Mouse (Mus musculus): ENCODE measurements around the gene Pik3cg.
A peak's percentile ranks its signal among the peaks of the same experiment; 100 is the strongest.

The Pik3cg gene

DNA sequence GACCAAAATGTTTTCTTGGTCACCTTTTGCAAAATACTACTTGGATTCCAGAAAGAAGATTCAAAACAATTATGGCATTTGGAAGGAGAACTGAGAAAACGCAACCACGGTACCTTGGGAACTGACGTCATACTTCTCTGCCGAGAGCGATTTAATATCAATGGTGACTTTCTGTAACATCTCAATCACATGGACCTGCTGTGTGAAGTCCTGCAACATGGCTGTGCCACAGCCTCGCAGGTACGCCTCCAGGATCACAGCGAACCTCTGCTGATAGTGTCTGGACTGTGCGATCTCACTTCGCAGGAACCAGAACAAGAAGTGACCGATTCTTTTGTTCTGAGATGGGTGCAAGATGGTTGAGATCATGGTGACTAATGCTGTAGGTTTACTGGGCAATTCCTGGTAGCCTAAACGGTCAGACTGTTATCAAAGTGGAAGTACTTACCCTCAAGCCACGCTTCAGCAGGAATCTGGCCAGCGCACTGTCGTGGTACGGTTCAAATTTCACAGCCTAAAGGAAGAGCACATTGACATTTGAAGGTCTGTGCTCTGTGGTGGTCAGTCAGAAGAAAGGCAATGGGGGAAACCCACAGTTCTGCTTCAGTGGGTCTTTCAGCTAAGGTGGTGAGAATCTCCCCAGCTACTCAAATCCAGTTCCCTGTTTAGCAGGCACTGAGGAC is 7.9 kb downstream of the Pik3cg start:
- no peak for DNase-seq

DNA sequence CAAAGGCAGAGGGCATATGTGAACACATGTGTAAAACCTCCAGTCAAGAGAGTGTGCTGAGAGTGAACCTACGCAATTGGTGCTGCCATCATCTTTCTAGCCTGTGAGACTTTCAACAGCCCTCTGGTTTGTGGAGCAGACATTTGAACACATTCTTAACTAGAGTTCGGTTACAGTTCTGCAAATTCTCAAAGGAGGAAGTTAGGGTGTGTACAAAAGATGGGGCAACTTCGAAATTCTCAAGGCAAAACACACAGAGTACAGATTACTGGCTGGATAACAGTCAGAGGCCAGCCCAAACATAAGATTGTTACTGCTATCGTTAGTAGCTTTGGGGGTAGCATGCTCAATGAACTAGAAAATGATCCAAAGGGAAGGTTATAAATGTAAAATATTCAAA is 9.0 kb downstream of the Pik3cg start:
- no peak for DNase-seq

DNA sequence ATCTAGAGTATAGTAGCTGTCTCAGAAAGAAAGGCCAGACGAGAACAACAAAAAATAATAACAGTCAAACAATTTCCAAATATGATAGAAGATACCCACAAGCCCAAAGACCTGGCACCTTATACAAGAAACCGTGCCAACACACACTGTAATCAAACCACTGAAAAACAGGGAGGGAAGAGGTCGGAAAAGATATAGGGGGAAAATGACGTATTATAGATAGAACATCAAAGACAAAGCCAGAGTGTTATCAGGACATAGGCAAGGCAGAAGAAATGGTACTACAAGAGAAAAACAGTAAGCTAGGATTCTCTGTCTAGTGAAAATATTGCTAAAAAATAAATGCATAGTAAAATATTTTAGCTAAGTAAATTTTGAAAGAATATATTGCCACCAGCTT is 10.4 kb downstream of the Pik3cg start:
- no peak for DNase-seq

DNA sequence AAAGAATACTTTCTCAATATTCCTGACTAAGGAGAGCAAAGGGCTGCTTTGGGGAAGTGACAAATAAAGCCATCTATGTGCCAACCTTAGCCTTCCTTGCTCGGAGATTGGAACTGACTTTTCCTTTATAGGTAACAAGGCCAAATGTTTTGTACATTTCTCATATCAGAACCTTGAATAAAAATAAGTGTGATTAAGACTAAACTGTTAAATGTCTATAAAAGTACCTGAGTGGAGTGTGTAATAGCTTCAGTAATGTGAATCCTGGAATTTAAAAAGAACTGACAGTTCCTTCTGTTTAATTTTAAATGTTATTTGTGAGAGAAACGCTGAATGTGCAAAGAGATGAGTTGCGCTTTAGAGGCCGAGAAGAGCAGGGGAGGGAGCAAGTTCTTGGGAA is 13.5 kb downstream of the Pik3cg start:
- DNase-seq: no peak

DNA sequence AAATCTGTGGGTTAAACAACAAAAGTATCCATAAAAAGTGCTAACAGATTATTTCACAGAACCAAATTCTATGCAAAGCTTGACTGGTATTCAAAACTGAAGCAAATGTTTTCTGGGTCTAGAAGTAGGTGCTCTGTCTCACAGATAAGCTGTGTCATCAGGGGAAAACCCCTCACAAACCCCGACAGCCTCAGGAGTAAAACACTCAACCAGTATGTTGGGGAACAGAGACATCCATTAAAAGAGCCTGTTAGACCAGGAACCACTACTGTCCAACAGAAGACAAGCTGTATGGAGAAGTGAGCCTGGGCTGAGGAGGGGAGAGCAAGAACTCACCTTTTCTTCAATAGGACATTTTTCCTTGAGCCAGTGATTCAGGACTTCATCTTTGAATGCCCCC is 14.1 kb downstream of the Pik3cg start:
- DNase-seq: no peak

DNA sequence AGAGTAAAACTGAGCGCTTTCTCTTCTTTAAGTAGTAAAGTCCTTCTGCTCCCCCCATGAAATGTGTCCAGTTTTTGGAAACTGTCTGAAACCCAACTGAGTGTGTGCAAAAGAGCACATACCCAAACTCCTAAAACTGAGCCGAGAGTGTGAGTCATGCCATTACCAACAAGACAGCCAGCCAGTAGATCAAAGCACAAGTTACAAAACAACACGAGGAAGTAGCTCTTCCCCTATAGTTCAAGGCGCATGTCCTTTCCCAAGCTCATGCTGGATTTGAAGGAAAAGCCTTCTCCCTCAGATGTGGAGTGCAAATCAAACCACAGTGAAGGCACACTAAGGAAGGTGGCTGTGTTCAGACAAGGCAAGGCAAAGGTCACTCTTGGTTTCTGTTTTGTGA is 17.5 kb downstream of the Pik3cg start:
- DNase-seq: no peak

DNA sequence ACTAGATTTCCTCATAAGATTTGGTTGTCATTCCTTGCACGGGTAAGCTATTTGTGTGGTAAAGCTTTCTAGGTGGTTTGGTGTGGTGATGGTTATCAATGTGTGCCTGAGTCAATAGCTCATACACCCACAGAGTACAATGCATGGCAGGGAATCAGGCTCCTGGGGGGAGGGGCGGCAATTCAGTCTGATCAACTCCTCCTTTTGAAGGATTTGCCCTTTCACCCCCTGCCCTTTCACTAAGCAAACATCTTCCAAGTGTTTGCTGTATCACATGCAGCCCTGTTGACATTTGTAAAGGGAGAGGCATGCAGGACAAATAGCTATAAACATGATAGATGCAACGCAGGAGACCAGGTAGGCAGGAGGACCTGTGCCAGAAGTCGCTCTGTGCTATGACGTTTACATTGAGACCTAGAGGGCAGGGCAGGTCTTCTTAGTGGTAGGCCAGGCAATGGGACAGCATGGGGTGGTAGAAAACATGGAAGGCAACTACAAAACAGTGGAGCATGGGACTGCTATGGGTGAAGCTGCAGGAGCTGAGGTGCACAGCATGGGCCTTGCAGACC is 20.7 kb downstream of the Pik3cg start:
- DNase-seq: peak in 1 of 2 experiments; percentile 34

DNA sequence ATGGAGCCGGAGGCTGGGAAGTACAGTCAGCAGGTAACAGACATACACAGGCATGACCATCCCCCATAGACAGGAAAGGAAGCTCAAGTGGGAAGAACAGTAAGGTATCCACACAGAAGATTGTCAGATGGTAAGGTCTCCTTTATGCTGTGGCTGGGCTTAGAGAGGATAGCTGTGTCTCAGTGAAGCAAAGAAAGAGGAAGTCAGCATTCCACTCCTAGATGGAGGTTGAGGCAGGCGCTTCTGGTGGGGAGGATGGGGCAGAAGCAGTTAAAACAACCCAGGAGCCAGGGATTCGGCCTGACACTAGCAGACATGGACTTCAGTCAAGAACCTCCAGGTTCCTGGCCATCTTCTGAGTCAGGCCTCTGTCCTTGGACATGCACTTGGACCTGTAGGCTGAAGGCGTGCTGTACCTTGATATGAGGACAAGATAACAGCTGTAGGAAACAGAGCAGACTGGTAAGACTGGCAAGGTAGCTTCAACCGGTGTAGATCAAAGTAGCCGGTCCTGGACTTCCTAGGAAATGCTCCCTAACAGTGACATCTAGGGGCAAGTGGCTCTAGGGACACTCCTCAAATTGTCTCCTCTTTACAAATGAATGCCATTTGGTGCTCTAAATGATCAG is 21.7 kb downstream of the Pik3cg start:
- no peak for DNase-seq

DNA sequence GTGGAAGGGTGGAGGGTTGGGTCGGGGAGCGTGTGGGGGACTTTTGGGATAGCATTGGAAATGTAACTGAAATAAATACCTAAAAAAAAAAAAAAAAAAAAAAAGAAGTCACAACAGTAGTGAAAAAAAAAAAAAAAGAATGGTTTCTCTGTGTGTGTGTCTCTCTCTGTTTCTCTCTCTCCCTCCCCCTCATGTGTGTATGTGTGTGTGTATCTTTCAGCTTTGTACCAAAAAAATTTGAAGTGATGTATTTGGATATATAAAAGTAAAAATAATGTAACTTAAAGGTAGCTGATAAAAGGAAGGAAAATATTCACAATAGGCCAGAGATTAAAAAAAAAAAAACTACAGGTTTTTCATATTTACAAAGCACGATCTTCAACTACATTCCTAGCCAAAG is 23.6 kb downstream of the Pik3cg start:
- no peak for DNase-seq

DNA sequence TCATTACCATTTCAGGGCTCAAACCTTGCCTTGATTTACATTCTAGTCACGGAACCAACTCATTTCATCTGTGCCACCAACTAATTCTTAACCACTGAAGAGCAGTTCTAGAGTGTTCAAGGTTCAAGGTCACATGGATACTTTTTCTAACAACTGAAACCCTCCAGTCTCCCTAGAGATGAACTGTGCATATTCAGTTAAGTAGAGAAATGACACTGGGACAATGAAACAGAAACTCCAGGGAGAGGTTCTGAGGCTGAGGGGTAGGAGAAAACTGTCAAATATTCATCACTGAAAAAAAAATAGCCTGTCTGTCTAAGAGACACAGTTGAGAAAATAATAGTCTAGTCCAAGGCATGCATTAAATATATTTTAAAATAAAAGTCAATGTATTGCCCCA is 24.9 kb downstream of the Pik3cg start:
- no peak for DNase-seq

DNA sequence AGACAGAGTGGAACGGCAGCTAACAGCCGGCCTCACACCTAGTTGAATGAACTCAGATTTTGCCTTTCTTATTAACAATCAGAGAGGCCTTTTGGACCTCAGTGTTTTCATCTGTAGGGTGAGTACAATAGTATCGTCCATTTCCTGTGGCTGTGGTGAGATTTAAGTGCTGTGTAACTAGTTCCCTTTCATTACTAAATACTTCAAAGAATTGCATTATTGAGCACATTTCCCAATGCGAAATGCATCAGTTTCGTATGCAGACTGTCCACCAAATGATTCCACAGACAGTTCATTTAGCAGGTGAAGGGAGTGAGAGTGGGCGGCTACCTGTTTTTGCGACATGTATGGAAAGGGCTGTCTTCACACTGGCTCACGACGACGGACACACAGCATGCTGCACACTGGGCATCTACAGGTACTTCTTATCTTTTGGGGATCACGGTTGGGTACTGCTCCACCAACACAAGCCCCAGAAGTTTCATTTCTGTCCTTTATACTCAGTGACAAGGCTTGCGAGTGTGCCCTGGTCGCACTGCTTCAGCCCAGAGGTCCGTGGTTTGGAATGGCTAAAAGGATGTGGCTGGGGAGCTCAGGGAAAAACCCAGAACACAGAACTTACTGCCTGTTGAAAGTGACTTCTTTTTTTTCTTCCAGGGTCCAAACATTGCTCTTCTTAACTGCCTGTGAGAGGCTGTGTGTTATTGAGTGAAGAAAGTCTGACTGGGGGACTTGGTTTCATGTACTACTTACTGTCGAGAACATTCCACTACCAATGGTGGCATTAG is 25.6 kb downstream of the Pik3cg start:
- no peak for DNase-seq

DNA sequence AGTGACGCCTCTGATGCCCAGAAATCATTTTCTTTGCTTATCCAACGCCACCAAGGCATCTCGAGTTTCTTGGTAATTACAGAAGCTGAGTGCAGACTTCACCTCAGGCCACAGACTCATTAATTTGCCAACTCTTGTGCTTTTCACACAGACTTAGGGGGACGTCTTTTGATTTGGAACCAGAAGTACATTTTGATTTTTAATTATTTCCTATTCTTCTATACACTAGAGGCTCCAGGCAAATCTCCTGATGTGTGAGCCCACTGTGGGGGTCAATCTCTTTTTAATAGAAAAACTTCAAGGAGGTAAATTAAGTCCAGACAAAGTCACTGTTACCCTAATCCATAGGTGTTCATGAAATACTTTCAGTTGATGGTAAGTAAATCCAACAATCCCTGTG is 26.6 kb downstream of the Pik3cg start:
- no peak for DNase-seq

DNA sequence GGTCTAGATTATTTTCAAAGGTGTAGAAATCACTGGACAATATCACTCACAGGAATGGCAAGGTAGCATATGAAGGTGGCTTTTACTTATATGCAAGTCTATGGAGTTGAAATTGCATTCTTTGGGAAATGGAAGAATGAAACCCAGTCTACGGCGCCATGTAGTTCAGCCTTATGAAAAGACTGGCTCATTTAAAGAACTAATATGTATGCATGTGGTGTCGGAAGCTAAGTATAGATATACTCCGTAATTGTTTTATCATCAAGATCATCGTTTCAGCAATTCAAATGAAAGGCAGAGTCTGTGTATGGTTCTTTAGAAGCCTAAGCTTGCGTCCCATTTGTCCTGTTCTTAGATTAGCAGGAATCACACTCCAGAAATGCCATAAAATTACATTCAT is 34.0 kb downstream of the Pik3cg start:
- DNase-seq: no peak

DNA sequence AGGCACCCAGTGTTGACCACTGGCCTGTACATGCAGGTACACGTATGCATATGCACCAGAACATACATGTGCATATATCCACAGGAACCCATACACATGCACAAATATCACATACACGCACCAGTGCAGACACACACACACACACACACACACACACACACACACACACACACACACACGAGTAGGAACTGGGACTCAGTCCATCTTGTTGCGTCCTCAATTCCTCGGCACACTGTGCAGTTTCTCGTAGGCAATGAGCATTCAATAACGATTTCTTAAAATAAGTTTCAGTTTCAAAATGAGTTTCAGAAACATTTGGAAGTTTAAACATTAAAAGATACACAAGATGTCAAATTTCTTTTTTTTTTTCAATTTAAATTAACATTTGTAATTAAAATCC is 35.6 kb downstream of the Pik3cg start:
- no peak for DNase-seq

DNA sequence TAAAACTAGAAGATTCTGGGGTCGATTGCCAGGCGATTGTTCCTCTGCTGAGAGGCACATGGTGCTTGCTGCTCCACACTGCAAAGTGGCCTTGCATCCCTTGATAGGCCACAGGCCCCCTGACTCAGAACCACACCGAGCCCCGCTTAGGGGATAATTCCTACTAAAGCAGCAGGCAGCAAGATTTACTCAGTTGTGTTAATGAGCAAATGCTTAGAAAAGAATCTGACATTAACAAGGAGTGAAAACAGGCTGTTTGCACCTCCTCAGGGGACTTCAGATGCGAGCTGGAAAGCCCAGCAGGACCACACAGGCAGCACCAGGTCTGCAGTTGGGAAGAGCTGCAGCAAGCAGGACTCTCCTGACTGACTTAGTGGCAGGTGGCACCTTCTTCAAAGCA is 39.3 kb downstream of the Pik3cg start:
- no peak for DNase-seq

DNA sequence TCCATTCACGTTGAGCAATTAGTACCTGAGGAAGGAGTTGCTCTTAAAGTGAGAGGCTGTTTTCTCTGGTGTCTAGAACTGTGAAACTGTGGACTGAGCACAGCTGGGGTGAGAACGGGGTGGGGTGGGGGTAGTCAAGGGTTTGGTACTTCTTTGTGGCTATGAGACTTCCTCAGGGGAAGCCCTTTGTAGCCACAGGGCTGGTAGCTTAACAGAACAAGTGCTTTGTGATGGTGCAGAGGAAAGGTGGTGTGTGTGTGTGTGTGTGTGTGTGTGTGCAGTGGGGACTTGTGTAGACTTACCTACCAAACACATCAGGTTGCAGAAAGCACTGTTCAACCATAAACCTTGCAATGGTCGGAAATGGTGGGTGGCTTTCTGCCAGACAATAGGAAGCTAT is 39.7 kb downstream of the Pik3cg start:
- DNase-seq: no peak

DNA sequence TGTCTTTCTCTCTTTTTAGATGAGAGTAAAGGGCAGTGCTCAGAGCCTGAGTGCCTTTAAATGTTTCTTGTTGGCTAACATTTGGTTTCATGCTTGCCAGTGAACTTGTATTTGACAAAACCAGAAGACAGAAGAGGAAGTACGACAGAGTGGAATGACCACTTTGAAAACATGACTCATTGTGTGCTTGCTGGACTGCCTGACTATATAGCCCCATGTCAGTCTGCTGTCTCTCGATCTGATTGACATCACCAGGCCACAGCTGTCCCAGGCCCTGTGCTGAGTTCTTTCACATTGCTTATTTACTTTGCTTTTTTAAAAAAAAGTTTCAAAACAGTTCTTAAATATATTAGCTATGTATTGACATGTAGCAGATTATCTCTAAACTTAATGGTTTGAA is 44.8 kb downstream of the Pik3cg start:
- DNase-seq: no peak

DNA sequence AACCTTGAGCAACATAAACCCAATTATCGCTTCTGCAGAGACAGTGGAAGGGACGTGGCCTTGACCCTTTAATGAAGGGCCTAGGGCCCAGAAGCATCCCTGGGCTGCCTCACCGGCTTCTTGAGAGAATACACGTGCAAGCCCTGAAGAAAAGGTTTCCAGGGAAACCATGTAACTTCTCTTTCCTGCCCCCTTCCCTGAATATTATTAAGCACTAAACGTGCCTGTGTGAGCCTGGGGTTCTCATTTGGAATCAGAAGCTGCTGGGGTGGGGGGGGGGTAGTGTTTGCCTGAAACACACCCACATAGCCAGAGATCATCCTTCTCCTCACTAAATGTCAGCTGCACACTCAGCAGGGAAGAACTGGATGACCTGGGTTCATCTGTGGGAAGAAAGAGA is 49.7 kb downstream of the Pik3cg start:
- no peak for DNase-seq

DNA sequence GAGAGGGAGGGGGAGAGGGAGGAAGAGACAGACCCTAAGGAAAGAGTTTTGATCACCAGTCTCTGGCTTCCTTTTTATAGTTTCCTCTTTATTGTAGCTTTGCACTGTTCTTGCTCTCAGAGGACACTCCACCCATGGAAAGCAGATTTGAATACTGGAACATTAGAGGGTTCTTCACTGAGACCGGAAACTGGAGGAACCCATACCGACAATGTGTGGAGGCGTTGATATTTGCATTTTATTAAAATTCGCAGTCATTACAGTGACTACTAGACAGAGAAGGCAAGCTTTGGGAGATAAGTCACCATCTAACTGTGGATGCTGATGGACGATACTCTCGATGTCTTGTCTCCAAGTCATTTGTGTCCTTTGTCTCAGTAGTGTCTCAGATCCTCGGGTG is 61.9 kb downstream of the Pik3cg start:
- DNase-seq: no peak

DNA sequence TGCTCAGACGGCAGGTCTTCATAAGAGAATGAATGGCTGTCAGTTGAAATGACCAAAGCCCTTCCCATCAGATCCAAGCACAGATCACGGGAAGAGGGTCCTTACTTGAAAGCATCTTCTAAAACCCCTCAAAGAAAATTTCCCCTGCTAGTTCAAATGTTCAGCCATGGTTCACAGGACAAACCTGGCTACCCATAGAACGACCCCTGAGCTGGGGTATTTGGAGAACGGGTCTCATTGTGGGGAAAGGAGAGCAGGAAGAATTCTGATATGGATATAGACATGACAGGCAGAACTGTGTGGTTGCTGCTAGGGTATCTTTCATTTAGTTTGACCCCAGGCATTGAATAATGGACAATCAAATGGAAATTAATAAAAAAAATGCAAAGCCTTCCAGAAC is 62.8 kb downstream of the Pik3cg start:
- no peak for DNase-seq

DNA sequence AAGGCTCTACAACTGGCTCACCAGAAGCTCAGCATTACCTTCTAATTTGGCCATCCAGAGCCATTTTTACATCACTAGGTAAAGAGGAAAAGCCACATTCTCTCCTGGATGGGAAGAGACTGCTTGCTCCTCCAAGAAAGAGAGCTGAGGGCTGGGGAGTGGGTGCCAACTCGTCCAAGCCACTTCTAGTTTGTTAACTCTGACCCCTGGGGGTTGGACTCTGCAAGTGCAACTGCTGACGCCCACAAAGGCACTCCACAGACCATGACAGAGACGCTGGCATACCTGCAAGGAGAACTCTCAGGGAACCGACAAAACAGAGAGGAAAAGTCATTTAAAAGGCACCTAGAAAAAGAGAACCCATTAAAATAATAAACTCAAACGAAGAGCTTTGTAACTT is 63.9 kb downstream of the Pik3cg start:
- DNase-seq: peak; percentile 72 to 78

DNA sequence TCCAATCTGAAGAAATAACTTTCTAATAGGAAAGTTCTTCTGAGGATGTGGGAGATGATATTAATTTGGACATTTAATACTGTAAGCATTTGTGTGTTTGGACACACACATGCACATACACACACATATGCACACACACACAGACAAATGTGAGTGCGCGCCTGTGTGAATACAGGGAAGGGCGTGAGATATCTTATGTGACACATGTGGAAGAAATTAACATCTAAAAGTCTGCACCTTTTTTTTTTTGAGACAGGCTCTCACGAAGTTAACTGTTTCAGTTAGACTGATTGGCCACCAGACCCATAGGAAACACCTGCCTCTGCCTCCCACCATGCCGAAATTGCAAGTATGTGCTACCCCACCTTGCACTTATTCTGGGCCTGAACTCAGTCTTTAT is 64.7 kb downstream of the Pik3cg start:
- no peak for DNase-seq

DNA sequence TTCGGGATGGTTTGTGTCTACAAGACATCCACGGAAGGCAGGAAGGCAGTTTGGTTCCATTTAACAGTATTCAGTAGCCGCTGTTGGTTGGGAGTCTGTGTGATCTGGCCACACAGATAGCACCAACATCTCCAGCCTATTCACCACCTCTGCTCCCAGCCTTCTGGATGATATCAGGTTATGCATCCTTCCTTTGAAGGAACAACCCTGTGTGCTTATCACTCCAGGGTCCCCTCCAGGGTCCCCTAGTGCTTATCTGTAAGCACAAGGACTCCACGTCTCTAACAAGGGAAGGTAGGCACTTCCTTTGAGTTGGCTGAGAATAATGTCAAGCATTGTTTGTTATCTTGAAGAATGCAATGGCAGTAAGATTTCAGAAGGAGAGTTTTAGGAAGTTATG is 65.3 kb downstream of the Pik3cg start:
- no peak for DNase-seq

DNA sequence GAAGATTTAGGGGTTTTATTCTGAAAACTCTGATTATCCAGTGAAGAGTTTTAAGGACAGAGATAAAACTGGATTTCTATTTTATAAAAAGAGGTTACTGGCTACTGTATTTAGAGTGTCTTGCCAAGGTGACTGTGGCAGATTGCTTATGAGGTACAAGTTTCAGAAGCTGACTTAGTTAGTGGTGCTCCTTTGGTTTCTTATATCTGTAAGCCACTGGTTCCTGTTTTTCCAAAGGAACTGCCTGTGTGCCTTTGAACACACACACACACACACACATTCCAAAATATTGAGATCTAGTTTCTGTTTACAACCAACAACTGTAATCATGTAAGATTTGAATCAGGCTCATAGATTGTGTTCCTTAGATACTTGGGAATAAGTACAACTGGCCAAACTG is 66.7 kb downstream of the Pik3cg start:
- no peak for DNase-seq

All from kidney, postnatal 25 days (tissue).